Mouse (Mus musculus) kidney, postnatal 0 days (tissue): ENCODE measurements around the gene 1700020D05Rik. TPM values are rescaled to one million over a fixed set of nuclear protein-coding genes. Genes with fewer than 3 reads are reported as not detected.

Experiments
- ATAC-seq: fragments of 200-750 bp; cut with Nextera tagmentation; replicated peaks from 2 replicates; pipeline ENCODE4 v1.8.0; 2017; ENCODE audit warnings: low read depth, moderate number of reproducible peaks, moderate TSS enrichment, moderate library complexity; ENCODE audit not compliant: low FRiP score
- DNase-seq: peaks from one replicate; pipeline ENCODE4 v3.0.0-alpha.2; 2016; ENCODE audit warnings: low spot score
- H3K27ac ChIP-seq: fragments of 300-500 bp; sonication (generic); 2 replicates; pipeline ENCODE4 v1.5.1; 2014; ENCODE audit warnings: mild to moderate bottlenecking
- H3K27me3 ChIP-seq: fragments of 300-500 bp; sonication (generic); 2 replicates; pipeline ENCODE4 v1.6.1; 2014; ENCODE audit warnings: low read length, mixed read lengths; ENCODE audit not compliant: insufficient read depth
- H3K36me3 ChIP-seq: fragments of 300-500 bp; sonication (generic); 2 replicates; pipeline ENCODE4 v1.6.1; 2014; ENCODE audit warnings: low read length, mixed read lengths; ENCODE audit not compliant: insufficient read depth
- H3K4me1 ChIP-seq: fragments of 300-500 bp; sonication (generic); replicated peaks from 2 replicates; pipeline ENCODE4 v1.6.1; 2014; ENCODE audit warnings: antibody characterized with exemption, low read length, mixed read lengths; ENCODE audit not compliant: insufficient read depth
- H3K4me2 ChIP-seq: fragments of 300-500 bp; sonication (generic); 2 replicates; pipeline ENCODE4 v1.6.1; 2014; ENCODE audit warnings: mild to moderate bottlenecking, low read length, moderate library complexity, mixed read lengths
- H3K4me3 ChIP-seq: fragments of 300-500 bp; sonication (generic); replicated peaks from 2 replicates; pipeline ENCODE4 v1.5.1; 2014; ENCODE audit warnings: low read depth, low read length
- H3K9ac ChIP-seq: fragments of 300-500 bp; sonication (generic); 2 replicates; pipeline ENCODE4 v1.6.1; 2014; ENCODE audit warnings: low read depth, low read length
- H3K9me3 ChIP-seq: fragments of 300-500 bp; sonication (generic); replicated peaks from 2 replicates; pipeline ENCODE4 v1.6.1; 2016; ENCODE audit warnings: low read length, inconsistent platforms, mixed read lengths
- CTCF ChIP-seq: IDR thresholded peaks from 2 replicates; pipeline ENCODE4 v1.5.1; 2016; ENCODE audit warnings: antibody characterized with exemption, low read depth, mild to moderate bottlenecking, moderate library complexity
- WGBS: fragments of 180-500 bp; shearing (Covaris S2); extraction: QIAGEN DNeasy Blood & Tissue Kit; methylation state at CpG from one replicate; pipeline ENCODE4 v1.1.7; 2014; 5-methylcytosine and 5-hydroxymethylcytosine counted together
- polyA plus RNA-seq: library from polyadenylated mRNA; unstranded; fragments of >200 nt; fragmentation: Nextera tagmentation; extraction: Ambion mirVana; gene quantifications from 2 replicates; pipeline ENCODE4 v1.2.1, GENCODE M21; 2015

Gene 1700020D05Rik
- polyA plus RNA-seq, 1 experiment from 2014 or later: not detected

- H3K36me3 ChIP-seq: peaks cover 44% of the 10 kb centered on the region
- no peak overlapping the region for H3K9ac ChIP-seq
- ATAC-seq (no peak), DNase-seq (no peak)
- H3K4me3 ChIP-seq: no peak overlapping the region
- H3K27ac ChIP-seq: no peak overlapping the region
- TF ChIP-seq CTCF: no peak
- WGBS: 89% methylated on average over 6 of the region's 6 CpGs
- no peak overlapping the region for H3K4me2 ChIP-seq
- H3K27me3 ChIP-seq: no peaks in the 10 kb centered on the region
- peaks cover 5% of the 10 kb centered on the region; the same call in 1 of the 2 replicates for H3K4me1 ChIP-seq
- no peaks in the 10 kb centered on the region for H3K9me3 ChIP-seq
Observed at GRCm38 (mm10) chr19:5466916-5467500, 36.6 kb downstream of the 1700020D05Rik start.

DNA sequence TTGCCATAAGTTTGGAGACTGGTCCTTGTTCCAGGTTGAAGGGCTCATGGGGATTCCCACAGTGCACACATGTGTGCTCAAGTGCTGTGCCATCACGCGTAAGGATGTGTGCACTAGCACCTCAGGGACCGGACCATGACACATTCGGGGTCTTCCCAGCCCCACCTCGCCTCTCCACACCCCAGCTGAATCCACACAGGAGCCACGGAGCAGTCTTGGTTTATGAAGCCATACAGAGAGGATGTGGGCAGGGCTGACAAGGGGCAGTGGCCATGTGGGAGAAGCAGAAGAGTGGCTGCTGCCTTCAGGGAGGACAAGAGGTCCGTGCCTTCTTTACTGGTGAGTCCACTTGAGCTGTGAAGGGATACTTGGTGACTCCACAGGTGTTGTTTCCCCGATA, 38.5 kb downstream of the 1700020D05Rik start:
- Histone ChIP-seq H3K9ac (no peak overlapping the region), H3K36me3 (peaks cover 44% of the 10 kb centered on the region), H3K27ac (no peak overlapping the region), H3K27me3 (no peaks in the 10 kb centered on the region), H3K4me2 (no peak overlapping the region), H3K4me3 (no peak overlapping the region), H3K9me3 (no peaks in the 10 kb centered on the region), H3K4me1 (peaks cover 11% of the 10 kb centered on the region)
- ATAC-seq: no peak
- DNase-seq: no peak
- no peak for TF ChIP-seq CTCF
- WGBS: 92% methylated on average over 8 of the region's 8 CpGs

- no peaks in the 10 kb centered on the region for H3K27me3 ChIP-seq
- 24% methylated on average over 15 of the region's 15 CpGs for WGBS
- peaks cover 11% of the 10 kb centered on the region for H3K4me1 ChIP-seq
- peak; percentile 85 for DNase-seq
- TF ChIP-seq CTCF: peak; percentile 92
- peaks cover 44% of the 10 kb centered on the region for H3K36me3 ChIP-seq
- no peak overlapping the region for H3K4me3 ChIP-seq
- peak overlapping the region; percentile 65 for H3K27ac ChIP-seq
- H3K9ac ChIP-seq: peak overlapping the region; percentile 40; the same call in 1 of the 2 replicates
- no peaks in the 10 kb centered on the region for H3K9me3 ChIP-seq
- H3K4me2 ChIP-seq: peak overlapping the region; percentile 43
- ATAC-seq: peak; percentile 33; the same call in 1 of the 2 replicates
Observed at GRCm38 (mm10) chr19:5463791-5464562, 39.6 kb downstream of the 1700020D05Rik start.

DNA sequence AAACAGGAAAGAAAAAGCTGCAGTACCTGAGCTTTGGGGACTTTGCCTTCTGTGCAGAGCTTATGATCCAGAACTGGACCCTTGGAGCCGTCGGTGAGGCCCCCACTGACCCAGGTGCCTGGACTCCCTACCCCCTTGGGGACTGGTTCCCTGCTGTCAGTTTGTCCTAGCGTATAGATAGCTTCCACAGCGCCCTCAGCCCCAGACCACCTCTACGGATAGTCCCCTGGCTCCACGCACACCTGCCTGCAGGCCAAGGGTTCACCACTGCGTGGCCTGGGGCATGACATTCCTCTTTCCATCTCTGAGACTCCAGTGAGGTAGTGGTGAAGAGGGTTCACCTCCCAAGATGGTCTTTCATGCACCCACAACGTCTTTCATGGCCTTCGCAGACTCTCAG, 40.4 kb downstream of the 1700020D05Rik start:
- no peak overlapping the region for H3K27ac ChIP-seq
- TF ChIP-seq CTCF: no peak
- DNase-seq: no peak
- no peak overlapping the region for H3K4me3 ChIP-seq
- no peak overlapping the region for H3K9ac ChIP-seq
- 92% methylated on average over 9 of the region's 9 CpGs for WGBS
- no peak for ATAC-seq
- H3K4me2 ChIP-seq: no peak overlapping the region
- no peaks in the 10 kb centered on the region for H3K27me3 ChIP-seq
- no peaks in the 10 kb centered on the region for H3K9me3 ChIP-seq
- H3K36me3 ChIP-seq: peaks cover 44% of the 10 kb centered on the region
- H3K4me1 ChIP-seq: peaks cover 13% of the 10 kb centered on the region

- WGBS: 82% methylated on average over 6 of the region's 6 CpGs
- ATAC-seq (no peak), DNase-seq (no peak)
- TF ChIP-seq CTCF: no peak
- Histone ChIP-seq H3K4me1 (peaks cover 13% of the 10 kb centered on the region), H3K27ac (no peak overlapping the region), H3K9me3 (no peaks in the 10 kb centered on the region), H3K9ac (peak overlapping the region; percentile 68; the same call in 1 of the 2 replicates), H3K36me3 (peaks cover 32% of the 10 kb centered on the region), H3K4me3 (peak overlapping the region; percentile 70; the same call in 1 of the 2 replicates), H3K4me2 (peak overlapping the region; percentile 84), H3K27me3 (no peaks in the 10 kb centered on the region)
Observed at GRCm38 (mm10) chr19:5461411-5461810, 42.2 kb downstream of the 1700020D05Rik start.

DNA sequence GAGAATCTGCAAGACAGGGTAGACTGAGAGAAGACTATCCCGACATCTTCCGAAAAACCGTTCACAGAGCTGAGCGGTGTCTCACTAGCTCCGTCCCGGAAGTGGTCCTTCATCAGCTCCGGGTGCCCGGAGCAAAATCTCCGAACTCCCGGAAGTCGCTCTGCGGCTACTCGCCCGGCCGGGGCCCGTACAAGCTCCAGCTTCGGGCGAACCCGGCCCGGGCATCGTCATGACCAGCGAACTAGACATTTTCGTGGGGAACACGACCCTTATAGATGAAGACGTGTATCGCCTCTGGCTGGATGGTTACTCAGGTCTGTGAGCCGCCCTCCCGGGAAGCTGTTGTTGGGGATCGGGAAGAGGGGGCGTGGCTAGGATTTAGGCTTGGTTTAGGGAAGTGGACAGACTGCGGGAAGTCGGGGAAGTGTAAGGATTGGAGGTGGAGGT, 43.1 kb downstream of the 1700020D05Rik start, which contains the start of gene Fibp:
Gene Fibp, plus strand, starts transcription at position 151 of the 447 bp plus-strand sequence.
- Histone ChIP-seq H3K27ac (peak within 1 kb of the TSS; percentile 65; the same call in 1 of the 2 replicates), H3K4me1 (peaks cover 20% of the 10 kb centered on the region), H3K36me3 (peaks cover 23% of the 10 kb centered on the region; the same call in 1 of the 2 replicates), H3K4me3 (peak within 1 kb of the TSS; percentile 70), H3K4me2 (peak within 1 kb of the TSS; percentile 84), H3K27me3 (no peaks in the 10 kb centered on the region), H3K9me3 (no peaks in the 10 kb centered on the region), H3K9ac (peak within 1 kb of the TSS; percentile 68)
- ATAC-seq: peak; percentile 47
- 0 out of 2 replicates have a peak, but pooled peaks have one; percentile 3 for TF ChIP-seq CTCF
- peak; percentile 91 for DNase-seq
- under 1% methylated on average over 32 of the region's 32 CpGs for WGBS
